Mouse (Mus musculus) bone marrow macrophage, adult 2 months (primary cell): Measurements from ENCODE around the gene Fhit.

Experiments
- CTCF ChIP-seq: IDR thresholded peaks from 2 replicates; pipeline ENCODE4 v1.5.1; 2012; ENCODE audit warnings: low read depth, mild to moderate bottlenecking, low read length, moderate library complexity
- POLR2A ChIP-seq: IDR thresholded peaks from 2 replicates; pipeline ENCODE4 v1.6.1; 2012; ENCODE audit warnings: mild to moderate bottlenecking, low read depth, low read length, borderline replicate concordance

DNA sequence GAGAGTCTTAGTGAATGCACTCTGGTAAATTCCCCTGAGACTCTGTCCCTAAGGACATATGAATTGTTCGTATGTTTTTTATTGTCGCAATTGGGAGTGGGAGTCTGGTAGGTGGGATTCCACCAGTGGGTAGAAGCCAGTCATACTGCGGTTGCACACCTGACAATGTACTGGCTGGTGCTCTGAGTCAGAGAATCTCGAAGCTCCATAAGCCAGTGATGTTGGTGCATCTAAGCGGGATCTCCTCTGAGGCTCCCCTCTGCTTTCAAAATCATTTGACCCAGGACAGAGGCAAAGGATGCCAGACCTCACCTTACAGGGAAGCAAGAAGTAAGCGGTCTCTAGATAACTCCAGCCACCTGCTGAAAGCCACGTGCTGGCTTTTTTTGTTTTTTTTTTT, 1518.1 kb downstream of the Fhit start:
- TF ChIP-seq POLR2A, result no peak
- no peak for TF ChIP-seq CTCF
